Mouse (Mus musculus): ENCODE data around the gene Zbtb12. TPM values are rescaled to one million over a fixed set of nuclear protein-coding genes. Genes with fewer than 3 reads are reported as not detected.

The Zbtb12 gene
- polyA plus RNA-seq, 1 experiment from 2014 or later: 3.2 TPM

Small RNAs within 50 kb of the gene (microRNA-seq; reads per million reads assigned to microRNA genes)
- gene Mir6970 (ENCODE audit: borderline number of aligned reads): 0.69 reads per million
- 1.9 reads per million, percentile 5 among the genes with 10 or more reads in this experiment for gene Mir6971 (ENCODE audit: borderline number of aligned reads)
- gene Mir6972 (ENCODE audit: borderline number of aligned reads): not detected

Other genes with a start within 250 kb of the Zbtb12 start
- 1.3 and 1.5 TPM in 2 replicates for gene Prrt1, start 249.9 kb upstream of the Zbtb12 start, polyA plus RNA-seq (2015; fragmentation: Nextera tagmentation; extraction: Ambion mirVana)
- gene Fkbpl, start 234.7 kb upstream of the Zbtb12 start, polyA plus RNA-seq (2015; fragmentation: Nextera tagmentation; extraction: Ambion mirVana): 16.2 and 16.8 TPM in 2 replicates
- 88.8 and 94.7 TPM in 2 replicates for gene Atf6b, start 232.3 kb upstream of the Zbtb12 start, polyA plus RNA-seq (2015; fragmentation: Nextera tagmentation; extraction: Ambion mirVana)
- gene Tnxb, start 208.9 kb upstream of the Zbtb12 start, polyA plus RNA-seq (2015; fragmentation: Nextera tagmentation; extraction: Ambion mirVana): 0.48 and 0.87 TPM in 2 replicates
- gene C4b, start 135.6 kb upstream of the Zbtb12 start, polyA plus RNA-seq (2015; fragmentation: Nextera tagmentation; extraction: Ambion mirVana): 1.4 and 2.1 TPM in 2 replicates
- gene Cyp21a1, start 74.9 kb upstream of the Zbtb12 start, polyA plus RNA-seq (2015; fragmentation: Nextera tagmentation; extraction: Ambion mirVana): 0.12 TPM in 1 of 2 replicates, not detected in the other
- 30.4 and 33.8 TPM in 2 replicates for gene Stk19, start 42.5 kb upstream of the Zbtb12 start, polyA plus RNA-seq (2015; fragmentation: Nextera tagmentation; extraction: Ambion mirVana)
- gene Dxo, start 42.5 kb upstream of the Zbtb12 start, polyA plus RNA-seq (2015; fragmentation: Nextera tagmentation; extraction: Ambion mirVana): 66.2 and 70.7 TPM in 2 replicates
- gene Skiv2l, start 29.3 kb upstream of the Zbtb12 start, polyA plus RNA-seq (2015; fragmentation: Nextera tagmentation; extraction: Ambion mirVana): 50.6 and 55.0 TPM in 2 replicates
- gene Nelfe, start 29.1 kb upstream of the Zbtb12 start, polyA plus RNA-seq (2015; fragmentation: Nextera tagmentation; extraction: Ambion mirVana): 97.7 and 114 TPM in 2 replicates
- gene Cfb, start 17.0 kb upstream of the Zbtb12 start, polyA plus RNA-seq (2015; fragmentation: Nextera tagmentation; extraction: Ambion mirVana): 2.9 and 3.2 TPM in 2 replicates
- gene Gm20547, start 2.6 kb downstream of the Zbtb12 start, polyA plus RNA-seq (2015; fragmentation: Nextera tagmentation; extraction: Ambion mirVana): not detected in 2 replicates
- gene C2, start 18.8 kb downstream of the Zbtb12 start, polyA plus RNA-seq (2015; fragmentation: Nextera tagmentation; extraction: Ambion mirVana): 6.7 and 7.3 TPM in 2 replicates
- 86.8 and 92.7 TPM in 2 replicates for gene Ehmt2, start 19.0 kb downstream of the Zbtb12 start, polyA plus RNA-seq (2015; fragmentation: Nextera tagmentation; extraction: Ambion mirVana)
- 0.49 and 0.69 TPM in 2 replicates for gene Slc44a4, start 35.0 kb downstream of the Zbtb12 start, polyA plus RNA-seq (2015; fragmentation: Nextera tagmentation; extraction: Ambion mirVana)
- gene Neu1, start 51.8 kb downstream of the Zbtb12 start, polyA plus RNA-seq (2015; fragmentation: Nextera tagmentation; extraction: Ambion mirVana): 20.8 and 22.7 TPM in 2 replicates
- gene Hspa1b, start 79.8 kb downstream of the Zbtb12 start, polyA plus RNA-seq (2015; fragmentation: Nextera tagmentation; extraction: Ambion mirVana): 2.2 and 3.4 TPM in 2 replicates
- not detected in 2 replicates for gene Gm20481, start 90.4 kb downstream of the Zbtb12 start, polyA plus RNA-seq (2015; fragmentation: Nextera tagmentation; extraction: Ambion mirVana)
- gene Hspa1a, start 92.7 kb downstream of the Zbtb12 start, polyA plus RNA-seq (2015; fragmentation: Nextera tagmentation; extraction: Ambion mirVana): 19.5 and 19.7 TPM in 2 replicates
- gene Hspa1l, start 93.2 kb downstream of the Zbtb12 start, polyA plus RNA-seq (2015; fragmentation: Nextera tagmentation; extraction: Ambion mirVana): 0.71 and 0.77 TPM in 2 replicates
- gene Lsm2, start 102.4 kb downstream of the Zbtb12 start, polyA plus RNA-seq (2015; fragmentation: Nextera tagmentation; extraction: Ambion mirVana): 163 and 173 TPM in 2 replicates
- gene Vars, start 121.5 kb downstream of the Zbtb12 start, polyA plus RNA-seq (2015; fragmentation: Nextera tagmentation; extraction: Ambion mirVana): 108 and 114 TPM in 2 replicates
- 0.43 and 0.58 TPM in 2 replicates for gene Vwa7, start 137.1 kb downstream of the Zbtb12 start, polyA plus RNA-seq (2015; fragmentation: Nextera tagmentation; extraction: Ambion mirVana)
- gene Sapcd1, start 148.5 kb downstream of the Zbtb12 start, polyA plus RNA-seq (2015; fragmentation: Nextera tagmentation; extraction: Ambion mirVana): 21.5 and 23.4 TPM in 2 replicates
- 3.6 and 5.4 TPM in 2 replicates for gene Msh5, start 167.3 kb downstream of the Zbtb12 start, polyA plus RNA-seq (2015; fragmentation: Nextera tagmentation; extraction: Ambion mirVana)
- 324 and 329 TPM in 2 replicates for gene Clic1, start 170.5 kb downstream of the Zbtb12 start, polyA plus RNA-seq (2015; fragmentation: Nextera tagmentation; extraction: Ambion mirVana)
- gene Ddah2, start 179.6 kb downstream of the Zbtb12 start, polyA plus RNA-seq (2015; fragmentation: Nextera tagmentation; extraction: Ambion mirVana): 319 and 347 TPM in 2 replicates
- gene Ly6g6c, start 185.9 kb downstream of the Zbtb12 start, polyA plus RNA-seq (2015; fragmentation: Nextera tagmentation; extraction: Ambion mirVana): 98.5 and 131 TPM in 2 replicates
- 1.1 and 1.4 TPM in 2 replicates for gene Mpig6b, start 186.7 kb downstream of the Zbtb12 start, polyA plus RNA-seq (2015; fragmentation: Nextera tagmentation; extraction: Ambion mirVana)
- gene Ly6g6e, start 197.4 kb downstream of the Zbtb12 start, polyA plus RNA-seq (2015; fragmentation: Nextera tagmentation; extraction: Ambion mirVana): 31.4 and 33.0 TPM in 2 replicates
- 1.5 and 2.3 TPM in 2 replicates for gene Ly6g6d, start 198.6 kb downstream of the Zbtb12 start, polyA plus RNA-seq (2015; fragmentation: Nextera tagmentation; extraction: Ambion mirVana)
- 0.20 and 0.28 TPM in 2 replicates for gene Ly6g6f, start 206.1 kb downstream of the Zbtb12 start, polyA plus RNA-seq (2015; fragmentation: Nextera tagmentation; extraction: Ambion mirVana)
- gene Abhd16a, start 209.8 kb downstream of the Zbtb12 start, polyA plus RNA-seq (2015; fragmentation: Nextera tagmentation; extraction: Ambion mirVana): 102 and 105 TPM in 2 replicates
- gene Ly6g5c, start 228.8 kb downstream of the Zbtb12 start, polyA plus RNA-seq (2015; fragmentation: Nextera tagmentation; extraction: Ambion mirVana): not detected in 2 replicates
- gene Ly6g5b, start 235.9 kb downstream of the Zbtb12 start, polyA plus RNA-seq (2015; fragmentation: Nextera tagmentation; extraction: Ambion mirVana): 1.4 and 1.8 TPM in 2 replicates
- 19.5 and 20.1 TPM in 2 replicates for gene Gpank1, start 242.0 kb downstream of the Zbtb12 start, polyA plus RNA-seq (2015; fragmentation: Nextera tagmentation; extraction: Ambion mirVana)
- gene Csnk2b, start 242.6 kb downstream of the Zbtb12 start, polyA plus RNA-seq (2015; fragmentation: Nextera tagmentation; extraction: Ambion mirVana): 278 and 279 TPM in 2 replicates
- 11.2 and 12.2 TPM in 2 replicates for gene D17H6S53E, start 246.9 kb downstream of the Zbtb12 start, polyA plus RNA-seq (2015; fragmentation: Nextera tagmentation; extraction: Ambion mirVana)

All from embryonic facial prominence, embryonic 15.5 days (tissue).